Mouse (Mus musculus) lung, embryonic 15.5 days (tissue): ENCODE measurements around the gene Gpr107. TPM values are rescaled to one million over a fixed set of nuclear protein-coding genes. Genes with fewer than 3 reads are reported as not detected.

Source experiments
- ATAC-seq: fragments of 200-750 bp; cut with Nextera tagmentation; 2 replicates; pipeline ENCODE4 v1.8.0; 2017; ENCODE audit warnings: moderate number of reproducible peaks, borderline replicate concordance; ENCODE audit not compliant: low FRiP score, low TSS enrichment; ENCODE audit errors: extremely low read depth
- H3K27ac ChIP-seq: fragments of 300-500 bp; sonication (generic); 2 replicates; pipeline ENCODE4 v1.5.1; 2015; ENCODE audit warnings: moderate library complexity, mild to moderate bottlenecking, inconsistent platforms
- H3K27me3 ChIP-seq: fragments of 300-500 bp; sonication (generic); 2 replicates; pipeline ENCODE4 v1.6.1; 2015; ENCODE audit warnings: inconsistent platforms
- H3K36me3 ChIP-seq: fragments of 300-500 bp; sonication (generic); 2 replicates; pipeline ENCODE4 v1.6.1; 2015; ENCODE audit warnings: inconsistent platforms
- H3K4me1 ChIP-seq: fragments of 300-500 bp; sonication (generic); 2 replicates; pipeline ENCODE4 v1.6.1; 2015; ENCODE audit warnings: inconsistent platforms
- H3K4me2 ChIP-seq: fragments of 300-500 bp; sonication (generic); 2 replicates; pipeline ENCODE4 v1.6.1; 2015; ENCODE audit warnings: inconsistent platforms, mild to moderate bottlenecking, moderate library complexity
- H3K4me3 ChIP-seq: fragments of 300-500 bp; sonication (generic); 2 replicates; pipeline ENCODE4 v1.5.1; 2015; ENCODE audit warnings: mild to moderate bottlenecking, inconsistent platforms
- H3K9ac ChIP-seq: fragments of 300-500 bp; sonication (generic); 2 replicates; pipeline ENCODE4 v1.6.1; 2015; ENCODE audit warnings: inconsistent platforms
- H3K9me3 ChIP-seq: fragments of 300-500 bp; sonication (generic); 2 replicates; pipeline ENCODE4 v1.6.1; 2016; ENCODE audit warnings: inconsistent platforms
- WGBS: fragments of 180-500 bp; shearing (Covaris S2); methylation state at CpG from one replicate; pipeline ENCODE4 v1.1.7; 2015; 5-methylcytosine and 5-hydroxymethylcytosine counted together
- polyA plus RNA-seq: library from polyadenylated mRNA; unstranded; fragments of >200 nt; fragmentation: Nextera tagmentation; extraction: Ambion mirVana; gene quantifications from 2 replicates; pipeline ENCODE4 v1.2.1, GENCODE M21; 2015

The Gpr107 gene
- polyA plus RNA-seq, 1 experiment from 2014 or later = 33.3 TPM

GRCm38 (mm10) chr2:31257096-31257495, 105.0 kb downstream of the Gpr107 start:
- Histone ChIP-seq H3K27me3 (no peaks in the 10 kb centered on the region), H3K9ac (no peak overlapping the region), H3K36me3 (no peaks in the 10 kb centered on the region), H3K4me1 (peaks cover 47% of the 10 kb centered on the region), H3K4me3 (no peak overlapping the region), H3K4me2 (peak overlapping the region; percentile 44; the same call in 1 of the 2 replicates), H3K27ac (peak overlapping the region; percentile 71), H3K9me3 (no peaks in the 10 kb centered on the region)
- WGBS = 50% methylated on average over 6 of the region's 6 CpGs
- ATAC-seq = no peak

GRCm38 (mm10) chr2:31258609-31259366, 106.7 kb downstream of the Gpr107 start:
- Histone ChIP-seq H3K4me1 (peaks cover 62% of the 10 kb centered on the region), H3K36me3 (no peaks in the 10 kb centered on the region), H3K4me3 (peak overlapping the region; percentile 49), H3K4me2 (peak overlapping the region; percentile 84), H3K27me3 (no peaks in the 10 kb centered on the region), H3K9ac (peak overlapping the region; percentile 35), H3K9me3 (no peaks in the 10 kb centered on the region), H3K27ac (0 out of 2 replicates have a peak overlapping the region, but pooled peaks have one; percentile 41)
- peak; percentile 66 for ATAC-seq
- WGBS = 12% methylated on average over 22 of the region's 22 CpGs

- H3K4me2 ChIP-seq = peak overlapping the region; percentile 84
- peak overlapping the region; percentile 49 for H3K4me3 ChIP-seq
- H3K9ac ChIP-seq = 0 out of 2 replicates have a peak overlapping the region, but pooled peaks have one; percentile 35
- H3K4me1 ChIP-seq = peaks cover 68% of the 10 kb centered on the region
- H3K36me3 ChIP-seq = no peaks in the 10 kb centered on the region
- no peaks in the 10 kb centered on the region for H3K9me3 ChIP-seq
- ATAC-seq = no peak
- no peaks in the 10 kb centered on the region for H3K27me3 ChIP-seq
- H3K27ac ChIP-seq = 0 out of 2 replicates have a peak overlapping the region, but pooled peaks have one; percentile 41
- 33% methylated on average over 9 of the region's 9 CpGs for WGBS
Observed at GRCm38 (mm10) chr2:31259367-31259920, 107.3 kb downstream of the Gpr107 start.

GRCm38 (mm10) chr2:31260549-31260948, 108.4 kb downstream of the Gpr107 start:
- H3K4me2 ChIP-seq = no peak overlapping the region
- no peaks in the 10 kb centered on the region for H3K9me3 ChIP-seq
- H3K4me3 ChIP-seq = no peak overlapping the region
- H3K27ac ChIP-seq = no peak overlapping the region
- 89% methylated on average over 8 of the region's 8 CpGs for WGBS
- peaks cover 71% of the 10 kb centered on the region for H3K4me1 ChIP-seq
- no peak overlapping the region for H3K9ac ChIP-seq
- ATAC-seq = no peak
- H3K36me3 ChIP-seq = no peaks in the 10 kb centered on the region
- no peaks in the 10 kb centered on the region for H3K27me3 ChIP-seq

- H3K9ac ChIP-seq = no peak overlapping the region
- H3K4me2 ChIP-seq = no peak overlapping the region
Observed at GRCm38 (mm10) chr2:31263039-31263461, 110.9 kb downstream of the Gpr107 start.

GRCm38 (mm10) chr2:31263746-31264378, 111.7 kb downstream of the Gpr107 start:
- 34% methylated on average over 10 of the region's 10 CpGs for WGBS
- no peaks in the 10 kb centered on the region for H3K27me3 ChIP-seq
- ATAC-seq = no peak

More at GRCm38 (mm10) chr2:31263039-31263461, 110.9 kb downstream of the Gpr107 start:
- Histone ChIP-seq H3K27ac (no peak overlapping the region), H3K4me1 (peaks cover 46% of the 10 kb centered on the region), H3K4me3 (no peak overlapping the region), H3K27me3 (no peaks in the 10 kb centered on the region), H3K36me3 (no peaks in the 10 kb centered on the region), H3K9me3 (no peaks in the 10 kb centered on the region)
- 41% methylated on average over 8 of the region's 8 CpGs for WGBS
- peak; percentile 51; the same call in 1 of the 2 replicates for ATAC-seq

GRCm38 (mm10) chr2:31267447-31267846, 115.3 kb downstream of the Gpr107 start:
- Histone ChIP-seq H3K4me1 (peaks cover 28% of the 10 kb centered on the region), H3K27me3 (no peaks in the 10 kb centered on the region), H3K4me2 (no peak overlapping the region), H3K9ac (no peak overlapping the region), H3K9me3 (no peaks in the 10 kb centered on the region), H3K36me3 (no peaks in the 10 kb centered on the region), H3K4me3 (no peak overlapping the region), H3K27ac (no peak overlapping the region)
- 57% methylated on average over 6 of the region's 6 CpGs for WGBS
- ATAC-seq = no peak

More at GRCm38 (mm10) chr2:31263746-31264378, 111.7 kb downstream of the Gpr107 start:
- Histone ChIP-seq H3K4me3 (no peak overlapping the region), H3K36me3 (no peaks in the 10 kb centered on the region), H3K4me2 (no peak overlapping the region), H3K9ac (no peak overlapping the region), H3K27ac (0 out of 2 replicates have a peak overlapping the region, but pooled peaks have one; percentile 19), H3K4me1 (peaks cover 37% of the 10 kb centered on the region), H3K9me3 (no peaks in the 10 kb centered on the region)

Other genes with a start within 250 kb of the Gpr107 start
- 19.3 and 24.1 TPM in 2 replicates for gene Ptges, start 222.5 kb upstream of the Gpr107 start, polyA plus RNA-seq
- gene Tor1b, start 199.4 kb upstream of the Gpr107 start, polyA plus RNA-seq = 38.6 and 38.7 TPM in 2 replicates
- gene Tor1a, start 184.4 kb upstream of the Gpr107 start, polyA plus RNA-seq = 79.3 and 79.4 TPM in 2 replicates
- gene BC005624, start 170.1 kb upstream of the Gpr107 start, polyA plus RNA-seq = 55.6 and 56.9 TPM in 2 replicates
- 14.8 and 16.6 TPM in 2 replicates for gene Usp20, start 170.0 kb upstream of the Gpr107 start, polyA plus RNA-seq
- gene Fnbp1, start 10.3 kb upstream of the Gpr107 start, polyA plus RNA-seq = 14.2 and 17.7 TPM in 2 replicates
- gene Ncs1, start 93.5 kb downstream of the Gpr107 start, polyA plus RNA-seq = 17.1 and 17.4 TPM in 2 replicates
- 0.58 and 1.2 TPM in 2 replicates for gene Hmcn2, start 162.1 kb downstream of the Gpr107 start, polyA plus RNA-seq